Mouse (Mus musculus) C2C12 (cell line): ENCODE data around the gene Dlg4.

Experiments
- CEBPB ChIP-seq: IDR thresholded peaks from one replicate; pipeline ENCODE4 v1.6.1; 2011; ENCODE audit warnings: low read depth, mild to moderate bottlenecking, control low read depth, moderate library complexity
- CTCF ChIP-seq: IDR thresholded peaks from one replicate; pipeline ENCODE4 v1.5.1; 2011; ENCODE audit not compliant: control insufficient read depth, insufficient read depth, insufficient read length
- MAX ChIP-seq: IDR thresholded peaks from one replicate; pipeline ENCODE4 v1.6.1; 2011; ENCODE audit warnings: mild to moderate bottlenecking, control low read depth
- MYOD1 ChIP-seq: IDR thresholded peaks from one replicate; pipeline ENCODE4 v1.6.1; 2011; ENCODE audit warnings: low read depth; ENCODE audit not compliant: control insufficient read depth, insufficient read length
- MYOG ChIP-seq: IDR thresholded peaks from one replicate; pipeline ENCODE4 v1.6.1; 2011; ENCODE audit not compliant: control insufficient read depth, insufficient read length; ENCODE audit errors: extremely low read depth
- USF1 ChIP-seq: IDR thresholded peaks from one replicate; pipeline ENCODE4 v1.6.1; 2011; ENCODE audit warnings: low read depth, mild to moderate bottlenecking, control low read depth, moderate library complexity

- TF ChIP-seq CTCF (no peak), MYOG (no peak), MAX (no peak), USF1 (no peak), MYOD1 (no peak), CEBPB (no peak)
Observed at GRCm38 (mm10) chr11:70066701-70067100, 50.0 kb downstream of the Dlg4 start.
